Mouse (Mus musculus): ENCODE measurements around the gene Hirip3.

The Hirip3 gene

DNA sequence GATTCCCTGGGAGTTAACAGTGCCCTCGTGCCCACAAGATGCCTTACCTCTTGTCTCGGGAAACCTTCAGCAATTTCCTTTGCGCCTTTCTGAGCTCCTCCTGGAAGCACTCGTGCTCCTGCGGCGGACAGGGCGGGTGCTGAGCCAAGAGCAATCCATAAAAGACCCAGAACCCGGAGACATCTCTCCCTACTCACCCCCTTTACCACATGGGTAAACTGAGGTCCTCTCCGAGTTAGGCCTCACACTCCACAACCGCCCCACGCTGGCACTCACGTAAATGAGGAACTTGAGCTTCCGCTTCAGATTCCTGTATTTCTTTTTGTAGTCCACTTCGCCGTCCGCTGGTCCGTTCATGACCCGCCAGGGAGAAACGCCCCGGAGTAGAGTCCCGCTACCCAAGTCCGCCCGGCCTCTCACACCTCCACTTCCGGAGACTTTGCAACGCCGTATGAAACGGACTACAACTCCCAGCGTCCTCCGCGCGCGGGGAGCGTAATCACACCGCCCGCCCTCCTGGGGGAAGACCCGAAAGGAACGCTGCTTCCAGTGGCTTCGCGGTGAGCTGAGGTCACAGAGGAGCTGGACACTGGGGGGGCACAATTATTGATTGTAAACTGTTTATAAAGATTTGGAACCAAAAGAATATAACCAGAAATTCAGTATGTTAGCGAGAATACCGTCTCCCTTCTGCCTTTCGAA lies at the start of gene Hirip3:
Gene Hirip3 (plus strand): TSS at position 544 of the 702 bp plus-strand sequence.
- DNase-seq, result peak; percentile 93

DNA sequence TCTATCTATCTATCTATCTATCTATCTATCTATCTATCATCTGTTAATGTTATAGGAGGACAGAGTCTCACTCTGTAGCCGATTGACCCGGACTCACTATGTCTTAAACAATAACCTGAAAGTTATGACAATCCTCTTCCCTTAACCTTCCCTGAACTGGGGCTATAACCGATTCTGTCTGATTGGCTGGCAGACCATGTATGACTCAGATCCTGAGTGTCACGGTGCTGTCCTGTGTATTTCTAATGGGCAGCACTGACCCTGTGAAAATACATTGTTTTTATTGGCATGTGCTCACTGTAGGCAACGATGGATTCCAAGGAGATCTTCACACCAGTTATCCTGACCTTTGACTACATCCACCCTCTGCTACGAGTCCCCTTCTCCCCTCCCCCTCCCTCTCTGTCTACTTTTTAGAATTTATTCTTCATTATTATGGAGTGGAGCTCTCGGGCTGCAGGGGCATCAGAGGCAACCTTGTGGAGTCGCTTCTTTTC lies 46.0 kb upstream of the Hirip3 start:
- DNase-seq, result no peak

DNA sequence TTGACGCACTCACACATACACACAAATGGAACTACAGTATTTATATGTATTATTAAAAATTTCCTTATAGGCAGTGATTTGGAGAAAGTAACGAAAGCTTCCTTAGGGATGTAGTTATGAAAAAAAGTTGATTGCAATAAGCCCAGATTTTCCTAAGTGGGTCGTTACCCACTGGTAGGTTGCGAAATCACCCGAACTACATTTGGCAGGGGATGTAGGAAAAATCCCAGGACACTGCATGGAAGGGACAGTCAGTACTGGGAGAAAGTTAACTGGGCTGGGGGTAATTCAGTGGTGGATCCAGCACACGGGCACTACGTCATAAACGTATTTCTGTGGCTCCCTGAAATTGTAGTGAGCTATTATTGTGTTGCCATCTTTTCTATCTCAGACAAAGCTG lies 45.3 kb upstream of the Hirip3 start:
- no peak for DNase-seq

DNA sequence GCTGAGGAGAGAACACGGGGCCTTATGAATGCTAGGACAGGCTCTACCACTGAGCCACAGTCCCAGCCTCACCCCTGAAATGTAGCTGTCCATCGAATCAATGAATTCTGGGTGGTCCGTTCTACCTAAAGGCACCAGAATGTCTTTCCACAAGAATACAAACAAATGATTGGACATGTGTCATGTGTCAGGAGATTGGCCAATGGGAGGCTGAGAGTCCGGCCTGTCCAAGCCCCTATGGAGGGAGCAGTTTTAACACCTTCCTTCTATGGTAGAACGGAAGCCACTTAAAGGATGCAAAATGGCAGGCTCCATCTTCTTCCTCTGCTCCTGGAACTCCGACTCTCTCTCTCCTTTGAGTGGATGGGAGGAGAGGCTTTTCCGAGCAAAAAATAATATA lies 44.2 kb upstream of the Hirip3 start:
- no peak for DNase-seq

DNA sequence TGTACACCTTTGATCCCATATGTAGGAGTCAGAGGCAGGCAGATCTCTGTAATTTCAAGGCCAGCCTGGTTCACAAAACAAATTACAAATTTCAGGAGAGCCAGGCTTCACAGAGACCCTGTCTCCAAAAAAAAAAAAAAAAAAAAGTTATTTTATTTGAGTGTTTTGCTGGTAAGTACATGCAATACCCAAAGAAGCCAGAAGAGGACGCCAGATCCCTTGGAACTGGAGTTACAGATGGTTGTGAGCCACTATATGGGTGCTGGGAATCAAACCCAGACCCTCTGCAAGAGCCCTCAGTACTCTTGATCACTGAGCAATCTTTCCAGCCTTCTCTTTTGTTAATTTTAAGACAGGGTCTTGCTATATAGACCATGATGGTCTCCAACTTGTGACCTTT lies 43.0 kb upstream of the Hirip3 start:
- DNase-seq, result no peak

DNA sequence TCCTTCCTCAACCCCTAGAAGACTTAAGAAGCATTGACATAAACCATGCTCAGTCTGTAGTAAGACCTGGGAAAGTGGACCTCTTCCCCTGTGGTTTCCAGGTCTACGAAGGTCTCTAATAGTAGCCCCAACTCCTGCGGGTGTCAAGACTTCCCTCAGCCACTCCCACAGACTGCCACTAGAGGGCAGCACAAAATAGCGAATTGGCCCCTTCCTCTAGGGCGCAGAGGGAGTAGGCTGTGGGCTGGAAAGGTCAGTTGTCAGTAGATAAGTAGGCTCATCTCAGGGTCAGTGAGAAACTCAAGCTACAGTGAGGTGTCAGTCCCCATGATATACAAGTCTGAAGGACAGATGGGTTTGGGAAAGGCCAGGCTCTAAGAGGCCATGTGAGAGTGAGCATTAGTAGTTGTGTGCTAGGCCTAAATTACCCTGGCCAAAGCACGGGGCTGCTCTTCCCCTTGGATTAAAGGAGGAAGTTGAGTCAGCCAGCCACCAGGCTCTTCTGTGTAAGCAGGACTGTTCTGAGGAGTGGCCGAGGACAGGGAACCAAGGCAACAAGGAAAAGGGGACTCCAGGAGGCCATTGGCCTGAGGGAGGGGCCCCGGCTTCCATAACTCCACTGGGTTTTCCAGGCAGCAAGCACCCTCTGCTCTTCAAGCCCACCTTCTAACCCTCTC lies 39.8 kb upstream of the Hirip3 start:
- peak; percentile 66 for DNase-seq

DNA sequence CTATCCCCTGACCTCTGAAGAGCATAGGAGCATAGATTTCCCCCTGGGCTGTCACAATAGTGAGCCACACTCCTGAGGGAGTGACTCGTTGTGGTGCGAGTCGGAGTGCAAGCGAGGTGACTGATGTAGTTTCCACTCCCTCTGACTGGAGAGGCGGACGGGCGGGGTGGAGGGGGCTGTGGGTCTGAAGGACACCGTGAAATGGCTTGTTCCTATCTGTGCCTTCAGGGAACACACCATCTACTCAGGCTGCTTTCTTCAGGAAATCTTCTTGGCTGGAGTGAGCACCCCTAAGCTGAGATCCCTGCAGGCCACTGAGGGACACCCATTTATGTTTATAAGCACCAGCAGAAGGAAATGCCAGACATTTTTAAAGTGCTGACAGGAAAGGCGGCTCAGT lies 39.0 kb upstream of the Hirip3 start:
- DNase-seq, result no peak

DNA sequence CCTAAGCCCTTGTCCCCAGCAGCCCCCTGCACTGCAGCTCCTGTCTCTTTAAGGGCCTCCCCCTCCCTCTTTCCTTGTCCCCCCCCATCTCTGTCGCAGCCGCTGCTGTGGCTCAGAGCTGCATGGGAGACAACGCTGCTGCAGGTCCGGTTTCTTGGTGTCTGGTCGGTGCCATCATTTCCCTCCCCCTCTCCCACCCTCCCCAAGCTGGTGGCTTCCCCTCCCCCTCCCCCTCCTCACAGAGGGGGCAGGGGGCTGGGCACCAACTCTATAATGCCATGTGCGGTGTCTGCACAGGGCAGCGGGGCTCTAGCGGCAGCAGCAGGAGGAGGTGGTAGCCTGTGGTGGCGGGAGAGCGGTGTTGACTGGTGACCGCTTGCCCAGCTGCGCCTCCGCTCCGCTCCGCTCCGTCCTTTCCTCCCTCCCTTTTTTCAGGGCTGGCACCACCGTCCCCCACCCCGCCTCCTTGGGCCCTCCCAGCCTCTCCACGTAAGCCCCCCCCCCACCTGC lies 38.5 kb upstream of the Hirip3 start:
- no peak for DNase-seq

DNA sequence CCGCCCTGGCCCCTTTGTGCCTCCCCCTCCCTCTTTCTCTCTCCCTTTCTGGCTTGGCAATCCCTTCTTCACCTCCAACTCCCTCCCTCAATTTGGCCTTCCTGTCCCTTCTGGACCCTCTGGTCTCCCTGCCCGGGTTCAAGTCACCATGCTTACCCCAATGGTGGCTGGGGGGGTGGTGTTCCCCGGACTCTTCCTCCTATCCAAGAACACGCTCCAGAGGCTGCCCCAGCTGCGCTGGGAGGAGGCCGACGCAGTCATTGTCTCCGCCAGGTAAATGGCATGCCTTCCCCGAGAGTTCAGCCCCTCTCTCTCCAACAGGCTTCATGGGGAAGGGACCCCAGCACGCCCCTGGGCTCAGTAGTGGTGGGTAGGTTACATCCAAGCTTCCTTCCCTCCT lies 37.8 kb upstream of the Hirip3 start:
- no peak for DNase-seq

DNA sequence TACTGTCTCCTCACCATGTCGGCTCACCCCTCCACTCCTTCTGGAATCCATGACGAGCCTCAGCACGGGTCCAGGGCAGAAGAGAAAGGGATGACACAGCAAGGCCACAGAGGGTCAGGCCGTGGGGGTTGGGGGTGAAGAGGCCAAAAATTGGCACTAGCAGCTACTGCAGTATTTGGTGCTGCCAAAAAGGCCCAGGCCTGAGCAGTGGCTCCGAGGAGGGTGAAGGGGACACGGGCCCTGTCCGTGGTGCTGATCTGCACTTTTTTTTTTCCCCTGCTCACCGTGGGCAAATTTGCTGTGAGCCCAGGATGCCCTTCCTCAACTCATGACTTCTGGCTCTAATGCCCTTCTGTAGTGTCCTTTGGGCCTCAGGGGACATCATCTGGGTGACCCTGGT lies 36.4 kb upstream of the Hirip3 start:
- DNase-seq, result no peak

DNA sequence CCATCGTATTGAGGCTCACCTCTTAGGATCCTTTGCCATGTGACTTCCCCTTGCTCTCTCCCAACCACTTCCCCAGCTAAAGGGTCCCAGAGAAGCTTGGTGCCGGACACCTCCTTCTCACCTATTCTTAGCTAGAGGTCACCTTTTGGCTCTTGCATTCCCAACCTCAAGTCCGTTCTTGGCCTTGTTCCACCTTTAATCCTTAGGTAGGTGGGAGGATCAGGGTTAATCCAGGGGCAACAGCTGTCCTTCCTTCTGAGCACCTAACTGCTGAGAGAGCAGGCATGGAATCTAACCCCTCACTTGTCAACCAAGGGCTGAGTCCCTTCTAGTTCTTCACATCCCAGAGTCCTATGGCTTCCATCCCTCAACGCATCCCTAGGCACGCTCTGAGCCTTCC lies 35.8 kb upstream of the Hirip3 start:
- no peak for DNase-seq

DNA sequence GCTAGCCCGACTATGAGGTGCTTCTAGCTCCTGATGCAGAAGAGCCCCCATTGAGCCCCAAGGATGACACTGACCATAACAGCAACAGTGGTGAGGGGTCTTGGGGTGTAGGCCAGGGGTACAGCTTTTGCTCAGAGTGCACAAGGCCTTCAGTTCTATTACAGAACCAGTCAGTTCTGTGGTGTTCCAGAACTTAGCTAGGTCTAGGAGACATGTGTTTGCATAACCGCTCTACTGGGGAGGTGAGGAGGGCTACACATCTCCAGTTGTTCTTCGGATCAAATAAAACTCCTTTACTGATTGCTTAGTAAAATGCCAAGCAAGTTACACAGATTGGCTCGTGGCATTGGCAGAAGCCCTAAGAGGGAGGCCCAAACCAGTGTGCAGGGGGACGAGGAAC lies 30.2 kb upstream of the Hirip3 start, which contains the start of gene 4930451I11Rik:
Gene 4930451I11Rik (minus strand): TSS at position 101 of the 400 bp plus-strand sequence.
- DNase-seq, result no peak

DNA sequence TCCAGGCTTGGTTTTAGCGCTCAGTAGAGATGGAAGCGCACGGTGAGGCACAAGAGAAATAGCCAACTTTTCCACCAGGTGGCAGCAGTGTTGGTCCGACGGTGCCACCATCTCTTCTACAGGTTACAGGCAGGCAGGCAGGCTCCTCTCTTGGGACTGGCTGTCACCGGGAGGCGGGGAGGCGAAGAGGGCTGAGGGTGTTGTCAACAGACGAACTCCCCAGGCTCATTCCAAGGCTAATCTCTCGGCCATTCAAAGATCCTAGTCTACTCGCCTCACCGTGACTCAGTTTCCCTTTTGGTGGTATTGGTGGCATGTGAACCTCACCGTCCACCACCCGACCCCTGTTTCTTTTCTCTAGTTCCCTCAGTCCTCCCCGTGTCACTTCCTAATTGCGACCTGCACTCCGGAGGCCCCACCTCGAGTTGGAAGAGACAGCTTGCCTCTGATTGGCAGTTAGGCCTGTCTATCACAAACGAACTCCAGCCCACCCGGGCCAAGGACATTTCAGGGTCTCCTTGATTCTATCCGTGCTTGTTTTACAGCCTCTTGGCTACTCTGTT lies 29.7 kb upstream of the Hirip3 start:
- DNase-seq, result peak; percentile 68

DNA sequence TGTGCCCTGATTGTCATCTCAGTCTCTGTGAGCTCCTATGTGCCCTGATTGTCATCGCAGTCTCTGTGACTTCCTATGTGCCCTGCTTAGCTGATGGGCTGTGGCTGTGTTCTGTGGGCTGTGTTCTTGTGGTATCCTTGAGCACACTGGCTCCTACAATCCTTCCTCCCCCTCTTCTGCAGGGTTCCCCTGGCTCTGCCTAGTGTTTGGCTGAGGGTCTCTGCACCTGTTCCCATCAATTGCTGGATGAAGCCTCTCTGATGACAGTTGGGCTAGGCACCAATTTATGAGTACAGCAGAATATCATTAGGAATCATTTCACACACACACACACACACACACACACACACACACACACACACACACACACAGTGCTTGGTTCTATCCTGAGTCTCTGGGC lies 28.5 kb upstream of the Hirip3 start:
- DNase-seq, result no peak

DNA sequence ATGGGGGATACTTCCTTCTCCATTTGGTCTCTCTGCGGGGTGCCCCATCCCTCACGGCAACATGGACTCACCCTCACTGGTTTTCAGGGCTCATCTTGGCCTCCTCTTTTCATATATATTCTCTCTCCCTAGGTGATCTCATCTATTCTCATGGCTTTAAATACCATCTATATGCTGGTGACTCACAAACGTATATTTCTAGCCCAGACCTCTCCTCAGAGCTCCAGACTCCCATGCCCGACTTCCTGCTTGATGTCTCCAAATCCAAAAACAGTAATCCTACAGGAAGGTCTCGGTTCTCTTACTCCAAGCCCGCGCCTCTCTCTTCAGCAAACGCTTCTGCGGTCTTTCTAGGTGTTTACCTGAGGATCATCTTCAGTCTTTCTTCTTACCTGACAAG lies 18.5 kb upstream of the Hirip3 start:
- DNase-seq, result no peak

DNA sequence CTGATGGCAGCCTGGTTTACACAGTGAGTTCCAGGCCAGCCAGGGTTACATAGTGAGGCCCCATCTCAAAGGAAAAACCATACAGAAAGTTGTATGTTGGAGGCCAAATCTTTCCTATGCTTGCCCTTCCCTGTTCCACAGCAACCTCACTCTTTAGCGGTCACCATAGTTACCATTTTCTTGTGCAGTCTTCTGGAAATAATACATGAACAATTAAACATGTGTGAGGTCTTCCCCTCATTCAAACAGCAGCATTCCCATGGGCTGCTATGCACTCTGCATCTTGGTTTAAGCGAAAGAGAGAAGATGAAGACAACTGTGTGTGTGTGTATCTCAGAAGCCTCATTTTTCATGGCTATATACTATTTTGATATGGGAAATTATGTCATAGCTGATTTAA lies 16.3 kb upstream of the Hirip3 start:
- no peak for DNase-seq

DNA sequence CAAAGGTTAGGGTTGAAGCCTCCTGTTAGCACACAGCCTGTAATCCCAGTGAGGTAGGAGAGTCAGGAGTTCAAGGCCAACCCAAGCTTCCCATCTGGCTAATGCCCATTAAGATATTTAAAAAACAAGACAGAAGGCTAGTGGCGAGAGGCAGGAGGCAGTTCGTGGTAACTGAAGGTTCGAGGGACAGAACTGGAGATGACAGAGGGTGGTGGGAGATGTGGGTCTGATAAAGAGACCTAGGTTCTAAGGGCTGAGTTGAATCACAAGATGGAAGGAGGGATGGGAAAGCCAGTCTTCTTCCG lies 14.7 kb upstream of the Hirip3 start, which contains the start of gene Doc2a:
Gene Doc2a (plus strand): TSS at position 301 of the 305 bp plus-strand sequence.
- DNase-seq, result no peak

DNA sequence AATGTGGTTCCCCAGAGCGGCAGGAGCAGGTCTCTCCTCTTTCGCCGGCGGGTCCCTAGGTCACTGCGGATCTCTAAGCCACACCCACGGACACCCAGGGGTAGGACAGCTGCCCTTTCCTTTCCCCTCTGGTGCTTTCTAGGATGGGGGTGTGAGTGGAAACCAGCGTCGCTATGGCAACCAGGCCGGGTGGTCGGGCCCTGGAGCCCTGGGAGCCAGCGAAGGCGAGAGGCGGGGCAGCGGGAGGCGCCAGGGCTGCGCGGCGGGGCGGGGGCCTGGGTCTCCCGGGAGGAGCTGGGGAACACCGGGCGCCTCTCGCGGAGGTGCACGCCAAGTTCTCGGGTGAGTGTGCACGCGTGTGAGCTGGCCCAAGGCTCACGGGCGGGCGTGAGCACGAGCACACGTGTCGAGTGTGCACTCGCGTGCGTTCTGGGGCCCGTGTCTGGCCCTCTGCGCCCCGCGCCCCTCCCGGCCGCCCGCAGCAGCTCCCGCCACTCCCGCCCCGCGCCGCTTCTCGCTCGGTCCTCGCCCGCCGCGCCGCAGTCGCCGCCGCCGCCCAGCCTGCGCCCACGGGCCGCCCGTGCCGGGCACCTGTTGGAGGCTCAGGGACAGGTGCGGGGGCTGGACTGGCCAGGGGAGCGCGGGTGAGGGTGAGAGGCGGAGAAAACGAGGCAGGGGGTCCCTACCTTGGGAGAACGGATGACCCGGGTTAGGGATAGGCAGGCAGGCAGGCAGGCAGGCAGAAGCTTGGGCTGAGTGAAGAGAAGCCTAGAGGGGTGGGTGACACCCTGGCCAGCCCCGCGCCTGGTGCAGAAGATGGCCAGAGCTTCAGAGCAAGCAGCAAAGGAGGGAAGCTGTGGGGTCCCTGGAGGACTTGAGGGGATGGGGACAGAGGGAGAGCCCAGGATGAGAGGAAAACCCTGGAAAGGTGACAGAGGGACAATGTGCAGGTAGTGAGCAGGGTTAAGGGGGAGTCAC lies 14.1 kb upstream of the Hirip3 start:
- no peak for DNase-seq

DNA sequence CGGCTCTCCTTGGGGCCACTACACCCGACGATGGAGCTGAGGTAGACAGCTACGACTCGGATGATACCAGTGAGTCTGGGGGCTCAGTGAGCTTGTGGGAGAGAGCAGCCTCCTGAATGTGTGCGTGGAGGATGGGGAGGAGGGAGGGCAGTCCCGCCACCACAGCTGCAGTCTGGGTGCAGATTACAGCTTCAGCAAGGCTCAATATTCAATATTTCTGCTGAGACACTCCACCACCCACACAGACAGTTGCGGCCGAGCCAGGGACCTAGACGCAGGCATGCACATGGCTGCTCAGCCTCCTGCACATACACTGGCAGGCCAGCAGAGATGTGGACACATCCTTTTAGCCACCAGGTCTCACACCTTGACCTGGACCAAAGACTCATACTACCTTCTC lies 13.0 kb upstream of the Hirip3 start:
- DNase-seq, result peak; percentile 54

DNA sequence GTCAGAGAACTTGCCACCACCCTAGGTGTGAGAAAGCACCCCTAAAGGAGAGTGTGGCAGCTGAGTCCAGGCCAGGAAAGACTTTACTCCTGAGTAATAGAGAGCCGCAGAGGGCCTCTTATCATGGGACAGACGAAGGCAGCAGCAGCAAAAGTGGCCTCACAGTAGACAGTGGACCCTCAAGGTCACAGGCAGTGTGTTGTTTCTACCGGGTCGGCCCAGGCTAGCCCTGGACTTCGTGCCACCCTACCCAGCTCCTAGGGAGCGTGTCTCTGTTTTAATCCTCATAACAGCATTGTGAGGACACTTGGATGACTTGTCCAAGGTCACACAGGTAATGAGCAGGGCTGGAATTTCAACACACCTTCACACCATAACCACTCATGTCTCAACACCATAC lies 11.6 kb upstream of the Hirip3 start:
- DNase-seq, result no peak

DNA sequence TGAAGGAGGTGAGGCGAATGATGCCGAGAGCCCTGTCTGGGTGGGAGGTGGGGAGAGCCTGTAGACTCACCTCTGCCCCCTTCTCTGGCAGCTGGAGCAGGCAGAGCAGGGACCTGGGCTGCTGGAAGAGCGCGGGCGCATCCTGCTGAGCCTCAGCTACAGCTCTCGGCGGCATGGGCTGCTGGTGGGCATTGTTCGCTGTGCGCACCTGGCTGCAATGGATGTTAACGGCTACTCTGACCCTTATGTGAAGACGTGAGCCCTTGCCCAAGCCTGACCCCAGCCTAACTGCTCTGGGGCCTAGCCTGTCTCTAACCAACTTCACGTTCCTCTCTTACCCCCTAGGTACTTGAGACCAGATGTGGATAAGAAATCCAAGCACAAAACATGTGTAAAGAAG lies 10.6 kb upstream of the Hirip3 start:
- DNase-seq, result no peak

DNA sequence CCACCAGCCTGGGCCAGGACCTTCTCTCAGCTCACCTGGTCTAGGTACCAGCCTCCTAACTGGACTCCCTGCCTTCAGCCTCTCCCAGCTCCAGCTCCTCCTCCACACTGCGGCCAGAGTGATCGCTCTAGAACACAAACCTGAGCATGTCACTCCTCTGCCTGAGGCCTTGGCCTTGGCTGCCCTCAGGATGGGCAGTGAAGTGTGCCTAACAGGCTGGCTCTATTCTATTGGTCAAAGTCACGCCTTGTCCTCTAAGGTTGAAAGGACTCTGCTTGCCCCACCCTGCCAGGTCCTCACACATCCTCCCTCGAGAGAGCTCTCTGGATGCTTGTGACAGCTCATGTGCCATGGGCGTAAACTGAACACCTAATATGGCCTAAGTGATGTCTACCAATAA lies 8.3 kb upstream of the Hirip3 start:
- no peak for DNase-seq

DNA sequence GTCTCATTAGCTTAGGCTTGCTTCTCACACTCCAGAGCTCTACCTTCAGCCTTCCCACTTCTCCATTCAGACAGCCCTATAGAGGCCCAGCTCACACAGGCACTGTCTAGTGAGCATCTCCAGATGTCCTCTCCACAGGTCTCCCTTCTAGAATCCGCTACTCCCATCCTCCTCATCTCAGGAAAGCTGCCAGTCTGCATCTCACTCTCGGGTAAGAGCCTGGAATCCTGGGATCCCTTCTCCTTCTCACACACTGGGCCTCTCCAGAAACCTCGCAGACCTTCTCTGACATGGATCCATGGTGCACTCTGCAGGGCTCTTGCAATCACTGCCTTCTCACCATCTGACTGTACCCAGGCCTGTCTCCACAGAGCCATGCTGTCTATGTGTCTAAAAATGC lies 6.1 kb upstream of the Hirip3 start:
- DNase-seq, result no peak
